Mouse (Mus musculus) forebrain, embryonic 15.5 days (tissue): ENCODE measurements at regions not wholly inside any gene's neighbourhood (a gene's known extent, or its start where the extent isn't known, plus 50 kb on each side); places are given as distances from the start of the nearest gene placed in this dataset.

Experiments used
- ATAC-seq: fragments of 200-750 bp; cut with Nextera tagmentation; replicated peaks from 2 replicates; pipeline ENCODE4 v1.8.0; 2017; ENCODE audit warnings: mild to moderate bottlenecking, moderate TSS enrichment, moderate library complexity
- H3K27ac ChIP-seq: fragments of 300-500 bp; sonication (generic); replicated peaks from 2 replicates; pipeline ENCODE4 v1.5.1; 2015; ENCODE audit warnings: mild to moderate bottlenecking, inconsistent platforms
- H3K27me3 ChIP-seq: fragments of 300-500 bp; sonication (generic); 2 replicates; pipeline ENCODE4 v1.6.1; 2015; ENCODE audit warnings: inconsistent platforms
- H3K36me3 ChIP-seq: fragments of 300-500 bp; sonication (generic); 2 replicates; pipeline ENCODE4 v1.6.1; 2015; ENCODE audit warnings: mild to moderate bottlenecking, inconsistent platforms
- H3K4me1 ChIP-seq: fragments of 300-500 bp; sonication (generic); 2 replicates; pipeline ENCODE4 v1.6.1; 2015; ENCODE audit warnings: inconsistent platforms
- H3K4me2 ChIP-seq: fragments of 300-500 bp; sonication (generic); replicated peaks from 2 replicates; pipeline ENCODE4 v1.6.1; 2015; ENCODE audit warnings: mild to moderate bottlenecking, inconsistent platforms
- H3K4me3 ChIP-seq: fragments of 300-500 bp; sonication (generic); 2 replicates; pipeline ENCODE4 v1.5.1; 2015; ENCODE audit warnings: mild to moderate bottlenecking, inconsistent platforms
- H3K9ac ChIP-seq: fragments of 300-500 bp; sonication (generic); replicated peaks from 2 replicates; pipeline ENCODE4 v1.6.1; 2015; ENCODE audit warnings: mild to moderate bottlenecking, inconsistent platforms
- H3K9me3 ChIP-seq: fragments of 300-500 bp; sonication (generic); 2 replicates; pipeline ENCODE4 v1.6.1; 2016; ENCODE audit warnings: inconsistent platforms
- WGBS: fragments of 180-500 bp; shearing (Covaris S2); methylation state at CpG from one replicate; pipeline ENCODE4 v1.1.7; 2015; ENCODE audit warnings: mixed read lengths; 5-methylcytosine and 5-hydroxymethylcytosine counted together

GRCm38 (mm10) chr8:87417466-87417865 is 54.9 kb downstream of the Cbln1 start:
- no peak for ATAC-seq
- Histone ChIP-seq H3K4me2 (no peak overlapping the region), H3K4me1 (no peaks in the 10 kb centered on the region), H3K9ac (no peak overlapping the region), H3K9me3 (no peaks in the 10 kb centered on the region), H3K27me3 (no peaks in the 10 kb centered on the region), H3K36me3 (no peaks in the 10 kb centered on the region), H3K4me3 (no peak overlapping the region), H3K27ac (no peak overlapping the region)
- 76% methylated on average over 2 of the region's 2 CpGs for WGBS

- Histone ChIP-seq H3K4me2 (no peak overlapping the region), H3K27ac (no peak overlapping the region), H3K27me3 (no peaks in the 10 kb centered on the region), H3K4me1 (no peaks in the 10 kb centered on the region), H3K36me3 (no peaks in the 10 kb centered on the region), H3K9me3 (no peaks in the 10 kb centered on the region), H3K9ac (no peak overlapping the region), H3K4me3 (no peak overlapping the region)
- 84% methylated on average over 3 of the region's 3 CpGs for WGBS
- no peak for ATAC-seq
These were observed 57.3 kb downstream of the Cbln1 start for GRCm38 (mm10) chr8:87415051-87415630.

DNA sequence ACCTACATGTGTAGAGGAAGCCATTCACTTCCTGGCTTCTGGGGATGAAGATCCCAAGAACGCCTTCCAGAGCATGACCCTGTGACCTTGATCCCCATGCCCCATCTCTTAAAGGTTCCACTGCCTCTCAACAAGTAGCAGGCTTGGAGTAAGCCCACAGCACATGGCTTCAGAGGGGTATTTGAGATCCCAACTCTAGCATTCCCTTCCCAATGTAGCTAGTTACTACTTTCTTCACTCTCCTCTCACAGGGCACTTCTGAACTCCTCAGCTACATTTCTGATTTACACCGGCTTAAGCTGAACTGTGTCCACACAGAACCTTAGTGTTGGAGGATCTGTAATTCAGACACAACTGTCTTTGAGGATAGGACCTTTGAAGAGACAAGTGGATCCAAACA is 83.4 kb downstream of the Cbln1 start:
- 85% methylated on average over 2 of the region's 2 CpGs for WGBS
- no peak overlapping the region for H3K27ac ChIP-seq

GRCm38 (mm10) chr8:87383527-87384206 is 88.7 kb downstream of the Cbln1 start:
- no peak overlapping the region for H3K9ac ChIP-seq
- no peak for ATAC-seq
- H3K9me3 ChIP-seq, result no peaks in the 10 kb centered on the region
- no peak overlapping the region for H3K4me2 ChIP-seq
- no peak overlapping the region for H3K4me3 ChIP-seq
- no peaks in the 10 kb centered on the region for H3K36me3 ChIP-seq
- no peaks in the 10 kb centered on the region for H3K4me1 ChIP-seq
- 45% methylated on average over 12 of the region's 12 CpGs for WGBS
- no peak overlapping the region for H3K27ac ChIP-seq
- H3K27me3 ChIP-seq, result no peaks in the 10 kb centered on the region

More for the DNA sequence above, 83.4 kb downstream of the Cbln1 start:
- no peak overlapping the region for H3K9ac ChIP-seq
- no peaks in the 10 kb centered on the region for H3K9me3 ChIP-seq
- no peak for ATAC-seq
- no peak overlapping the region for H3K4me2 ChIP-seq
- no peaks in the 10 kb centered on the region for H3K27me3 ChIP-seq
- H3K4me1 ChIP-seq, result no peaks in the 10 kb centered on the region
- no peak overlapping the region for H3K4me3 ChIP-seq
- H3K36me3 ChIP-seq, result no peaks in the 10 kb centered on the region

DNA sequence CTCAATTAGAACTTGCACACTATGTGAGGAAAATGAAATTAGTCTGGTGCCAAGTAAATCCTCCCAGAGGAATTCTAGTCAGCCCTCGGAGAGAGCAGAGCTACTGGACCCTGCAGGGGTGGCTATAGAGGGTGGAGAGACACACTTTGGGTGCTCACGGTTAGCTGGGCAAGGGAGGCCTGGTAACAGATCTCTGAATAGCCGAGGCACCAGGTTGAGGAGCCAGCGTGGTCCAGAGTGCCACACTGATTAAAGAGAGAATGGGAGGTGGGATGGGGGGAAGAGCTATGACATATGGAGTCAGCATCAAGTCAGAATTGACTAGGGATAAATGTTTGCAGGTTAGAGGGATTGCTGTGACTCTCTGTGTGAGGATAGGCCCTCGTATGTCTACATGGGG is 90.1 kb downstream of the Cbln1 start:
- H3K9ac ChIP-seq, result no peak overlapping the region
- H3K27me3 ChIP-seq, result no peaks in the 10 kb centered on the region
- no peaks in the 10 kb centered on the region for H3K36me3 ChIP-seq
- WGBS, result 76% methylated on average over 5 of the region's 5 CpGs
- H3K4me1 ChIP-seq, result no peaks in the 10 kb centered on the region
- no peak overlapping the region for H3K27ac ChIP-seq
- H3K9me3 ChIP-seq, result no peaks in the 10 kb centered on the region
- no peak overlapping the region for H3K4me3 ChIP-seq
- no peak overlapping the region for H3K4me2 ChIP-seq
- no peak for ATAC-seq

- ATAC-seq, result no peak
- no peak overlapping the region for H3K4me2 ChIP-seq
- 65% methylated on average over 3 of the region's 3 CpGs for WGBS
- no peaks in the 10 kb centered on the region for H3K9me3 ChIP-seq
- H3K27me3 ChIP-seq, result no peaks in the 10 kb centered on the region
- no peaks in the 10 kb centered on the region for H3K36me3 ChIP-seq
- no peak overlapping the region for H3K9ac ChIP-seq
- no peaks in the 10 kb centered on the region for H3K4me1 ChIP-seq
- H3K27ac ChIP-seq, result no peak overlapping the region
- H3K4me3 ChIP-seq, result no peak overlapping the region
These were observed 91.6 kb downstream of the Cbln1 start for GRCm38 (mm10) chr8:87380791-87381190.

GRCm38 (mm10) chr8:87379296-87379695 is 93.1 kb downstream of the Cbln1 start:
- Histone ChIP-seq H3K4me2 (no peak overlapping the region), H3K9me3 (no peaks in the 10 kb centered on the region), H3K36me3 (no peaks in the 10 kb centered on the region), H3K4me1 (no peaks in the 10 kb centered on the region), H3K27ac (no peak overlapping the region), H3K4me3 (no peak overlapping the region), H3K27me3 (no peaks in the 10 kb centered on the region), H3K9ac (no peak overlapping the region)
- 96% methylated on average over 8 of the region's 8 CpGs for whole genome bisulfite sequencing
- no peak for ATAC-seq

GRCm38 (mm10) chr8:87374044-87374443 is 98.4 kb downstream of the Cbln1 start:
- H3K4me1 ChIP-seq, result 0 out of 2 replicates have a peak, but pooled peaks cover 3% of the 10 kb centered on the region
- no peak overlapping the region for H3K9ac ChIP-seq
- no peak for ATAC-seq
- WGBS, result 59% methylated on average over 6 of the region's 6 CpGs
- H3K9me3 ChIP-seq, result no peaks in the 10 kb centered on the region
- H3K4me2 ChIP-seq, result no peak overlapping the region
- H3K4me3 ChIP-seq, result no peak overlapping the region
- no peak overlapping the region for H3K27ac ChIP-seq
- no peaks in the 10 kb centered on the region for H3K27me3 ChIP-seq
- H3K36me3 ChIP-seq, result no peaks in the 10 kb centered on the region

GRCm38 (mm10) chr8:87373535-87373934 is 98.9 kb downstream of the Cbln1 start:
- H3K9me3 ChIP-seq, result no peaks in the 10 kb centered on the region
- no peak overlapping the region for H3K4me3 ChIP-seq
- H3K4me2 ChIP-seq, result no peak overlapping the region
- no peaks in the 10 kb centered on the region for H3K27me3 ChIP-seq
- 37% methylated on average over 6 of the region's 6 CpGs for WGBS
- no peak for ATAC-seq
- 0 out of 2 replicates have a peak, but pooled peaks cover 3% of the 10 kb centered on the region for H3K4me1 ChIP-seq
- no peak overlapping the region for H3K9ac ChIP-seq
- no peaks in the 10 kb centered on the region for H3K36me3 ChIP-seq
- H3K27ac ChIP-seq, result no peak overlapping the region

DNA sequence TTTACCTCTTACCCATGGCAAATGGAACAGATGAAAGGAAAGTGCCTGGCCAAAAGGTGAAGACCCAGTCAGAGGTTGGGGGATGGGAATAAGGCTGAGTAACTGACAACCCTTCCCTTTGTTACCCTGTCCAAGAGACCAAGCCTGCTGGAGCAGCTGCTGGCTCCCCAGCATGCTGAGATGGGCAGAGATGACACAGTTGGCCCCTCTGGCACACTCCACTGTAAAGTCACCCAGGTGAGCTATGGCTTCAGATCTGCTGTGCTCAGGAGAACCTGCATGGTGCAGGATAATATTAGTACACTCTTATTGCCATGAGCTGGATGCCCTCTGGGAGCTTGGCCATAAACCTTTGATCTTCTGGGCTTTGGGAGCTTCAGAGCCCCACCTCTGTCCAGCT is 100.3 kb downstream of the Cbln1 start:
- Histone ChIP-seq H3K4me1 (0 out of 2 replicates have a peak, but pooled peaks cover 3% of the 10 kb centered on the region), H3K9ac (no peak overlapping the region), H3K27ac (no peak overlapping the region), H3K4me3 (no peak overlapping the region), H3K9me3 (no peaks in the 10 kb centered on the region), H3K4me2 (no peak overlapping the region), H3K36me3 (no peaks in the 10 kb centered on the region), H3K27me3 (no peaks in the 10 kb centered on the region)
- ATAC-seq, result no peak

- H3K4me1 ChIP-seq, result 0 out of 2 replicates have a peak, but pooled peaks cover 3% of the 10 kb centered on the region
- no peak overlapping the region for H3K4me3 ChIP-seq
- H3K9ac ChIP-seq, result no peak overlapping the region
- no peak overlapping the region for H3K27ac ChIP-seq
- no peaks in the 10 kb centered on the region for H3K9me3 ChIP-seq
- no peaks in the 10 kb centered on the region for H3K27me3 ChIP-seq
- no peaks in the 10 kb centered on the region for H3K36me3 ChIP-seq
- ATAC-seq, result no peak
- WGBS, result 75% methylated on average over 3 of the region's 3 CpGs
- H3K4me2 ChIP-seq, result no peak overlapping the region
These were observed 102.2 kb downstream of the Cbln1 start for GRCm38 (mm10) chr8:87370194-87370593.

DNA sequence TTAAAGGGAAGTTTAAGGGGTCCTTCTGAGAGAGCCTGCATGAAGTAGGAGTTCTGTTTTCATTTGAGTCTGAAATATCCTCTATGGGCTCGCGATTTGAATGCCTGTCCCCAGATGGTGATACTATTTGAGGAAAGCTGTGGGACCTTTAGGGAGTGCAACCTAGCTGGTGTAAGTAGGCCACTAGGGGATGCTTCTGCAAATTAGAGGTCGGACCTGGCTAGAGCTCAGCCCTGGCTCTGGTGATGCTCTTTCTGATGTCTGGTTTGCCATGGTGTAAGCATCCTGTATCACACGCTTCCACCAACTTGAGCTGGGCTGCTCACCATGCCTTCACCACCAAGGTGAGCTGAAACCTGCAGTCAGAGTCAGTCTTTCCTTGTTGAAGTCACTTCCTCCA is 121.9 kb downstream of the Cbln1 start:
- no peak overlapping the region for H3K4me3 ChIP-seq
- H3K4me2 ChIP-seq, result no peak overlapping the region
- H3K27ac ChIP-seq, result no peak overlapping the region
- no peaks in the 10 kb centered on the region for H3K27me3 ChIP-seq
- H3K36me3 ChIP-seq, result no peaks in the 10 kb centered on the region
- H3K9ac ChIP-seq, result no peak overlapping the region
- no peaks in the 10 kb centered on the region; the same call in 1 of the 2 replicates for H3K4me1 ChIP-seq
- H3K9me3 ChIP-seq, result no peaks in the 10 kb centered on the region
- no peak for ATAC-seq
- 80% methylated on average over 4 of the region's 4 CpGs for WGBS

- no peak for ATAC-seq
These were observed 122.6 kb downstream of the Cbln1 start for GRCm38 (mm10) chr8:87349781-87350181.

More at GRCm38 (mm10) chr8:87349781-87350181, 122.6 kb downstream of the Cbln1 start:
- 55% methylated on average over 4 of the region's 4 CpGs for WGBS
- Histone ChIP-seq H3K9me3 (no peaks in the 10 kb centered on the region), H3K27me3 (no peaks in the 10 kb centered on the region), H3K36me3 (no peaks in the 10 kb centered on the region), H3K9ac (no peak overlapping the region), H3K27ac (no peak overlapping the region), H3K4me2 (no peak overlapping the region), H3K4me1 (no peaks in the 10 kb centered on the region; the same call in 1 of the 2 replicates), H3K4me3 (no peak overlapping the region)
